Mouse (Mus musculus): ENCODE measurements around the gene Rhbdd3.

- no peak for TF ChIP-seq CTCF (IDR thresholded peaks at IDR 0.05)
- no peak for TF ChIP-seq POLR2A (IDR thresholded peaks at IDR 0.05; ENCODE audit: insufficient read depth, low read depth, low read length)
- TF ChIP-seq EP300 (IDR thresholded peaks at IDR 0.05; ENCODE audit: insufficient read depth, low read depth, low read length): no peak
Observed at GRCm38 (mm10) chr11:5055945-5056938, 42.5 kb upstream of the Rhbdd3 start.

Measured in heart, adult 2 months (tissue).